Mouse (Mus musculus) hindbrain, embryonic 15.5 days (tissue): ENCODE results near the gene Fem1a. TPM values are rescaled to one million over a fixed set of nuclear protein-coding genes. Genes with fewer than 3 reads are reported as not detected.

Experiments
- ATAC-seq: fragments of 200-750 bp; cut with Nextera tagmentation; 2 replicates; pipeline ENCODE4 v1.8.0; 2017; ENCODE audit warnings: low read depth, moderate number of reproducible peaks, moderate TSS enrichment; ENCODE audit not compliant: low FRiP score
- H3K27ac ChIP-seq: fragments of 300-500 bp; sonication (generic); replicated peaks from 2 replicates; pipeline ENCODE4 v1.5.1; 2015; ENCODE audit warnings: mild to moderate bottlenecking, inconsistent platforms
- H3K27me3 ChIP-seq: fragments of 300-500 bp; sonication (generic); 2 replicates; pipeline ENCODE4 v1.6.1; 2015; ENCODE audit warnings: control low read depth, inconsistent platforms
- H3K36me3 ChIP-seq: fragments of 300-500 bp; sonication (generic); 2 replicates; pipeline ENCODE4 v1.6.1; 2015; ENCODE audit warnings: control low read depth, inconsistent platforms
- H3K4me1 ChIP-seq: fragments of 300-500 bp; sonication (generic); replicated peaks from 2 replicates; pipeline ENCODE4 v1.6.1; 2015; ENCODE audit warnings: control low read depth, inconsistent platforms
- H3K4me2 ChIP-seq: fragments of 300-500 bp; sonication (generic); 2 replicates; pipeline ENCODE4 v1.6.1; 2015; ENCODE audit warnings: moderate library complexity, mild to moderate bottlenecking, inconsistent platforms
- H3K4me3 ChIP-seq: fragments of 300-500 bp; sonication (generic); 2 replicates; pipeline ENCODE4 v1.5.1; 2015; ENCODE audit warnings: mild to moderate bottlenecking, inconsistent platforms
- H3K9ac ChIP-seq: fragments of 300-500 bp; sonication (generic); 2 replicates; pipeline ENCODE4 v1.6.1; 2015; ENCODE audit warnings: inconsistent platforms
- H3K9me3 ChIP-seq: fragments of 300-500 bp; sonication (generic); 2 replicates; pipeline ENCODE4 v1.6.1; 2016; ENCODE audit warnings: control low read depth, inconsistent platforms
- WGBS: fragments of 180-500 bp; shearing (Covaris S2); methylation state at CpG from one replicate; pipeline ENCODE4 v1.1.7; 2015; 5-methylcytosine and 5-hydroxymethylcytosine counted together
- polyA plus RNA-seq: library from polyadenylated mRNA; unstranded; fragments of >200 nt; fragmentation: Nextera tagmentation; extraction: Ambion mirVana; gene quantifications from 2 replicates; pipeline ENCODE4 v1.2.1, GENCODE M21; 2015

Fem1a gene
- polyA plus RNA-seq, 1 experiment from 2014 or later, result 18.8 TPM

- Histone ChIP-seq H3K4me1 (no peaks in the 10 kb centered on the region; the same call in 1 of the 2 replicates), H3K4me2 (no peak overlapping the region), H3K36me3 (no peaks in the 10 kb centered on the region), H3K27me3 (no peaks in the 10 kb centered on the region), H3K9ac (no peak overlapping the region), H3K9me3 (no peaks in the 10 kb centered on the region), H3K27ac (no peak overlapping the region; the same call in 1 of the 2 replicates), H3K4me3 (no peak overlapping the region)
- ATAC-seq, result no peak
- WGBS, result 91% methylated on average over 8 of the region's 8 CpGs
These were observed 26.7 kb downstream of the Fem1a start for GRCm38 (mm10) chr17:56283316-56283715.

- no peaks in the 10 kb centered on the region for H3K9me3 ChIP-seq
- no peak overlapping the region for H3K9ac ChIP-seq
- peaks cover 20% of the 10 kb centered on the region for H3K4me1 ChIP-seq
- no peaks in the 10 kb centered on the region for H3K27me3 ChIP-seq
- no peaks in the 10 kb centered on the region for H3K36me3 ChIP-seq
- WGBS, result 94% methylated on average over 11 of the region's 11 CpGs
- no peak for ATAC-seq
- no peak overlapping the region for H3K4me2 ChIP-seq
- H3K4me3 ChIP-seq, result no peak overlapping the region
- H3K27ac ChIP-seq, result no peak overlapping the region
These were observed 29.4 kb downstream of the Fem1a start for GRCm38 (mm10) chr17:56285995-56286394.

- ATAC-seq, result no peak
- H3K4me3 ChIP-seq, result no peak overlapping the region
- H3K27ac ChIP-seq, result no peak overlapping the region
- no peaks in the 10 kb centered on the region for H3K9me3 ChIP-seq
- peaks cover 25% of the 10 kb centered on the region for H3K4me1 ChIP-seq
- H3K27me3 ChIP-seq, result no peaks in the 10 kb centered on the region
- no peaks in the 10 kb centered on the region for H3K36me3 ChIP-seq
- H3K9ac ChIP-seq, result no peak overlapping the region
- H3K4me2 ChIP-seq, result peak overlapping the region; percentile 16; the same call in 1 of the 2 replicates
- 66% methylated on average over 3 of the region's 3 CpGs for WGBS
These were observed 31.2 kb downstream of the Fem1a start for GRCm38 (mm10) chr17:56287830-56288229.

GRCm38 (mm10) chr17:56288866-56289265 lies 32.3 kb downstream of the Fem1a start:
- no peaks in the 10 kb centered on the region for H3K27me3 ChIP-seq
- peak overlapping the region; percentile 53 for H3K4me2 ChIP-seq
- ATAC-seq, result no peak
- H3K9ac ChIP-seq, result no peak overlapping the region
- H3K4me3 ChIP-seq, result no peak overlapping the region
- peaks cover 25% of the 10 kb centered on the region for H3K4me1 ChIP-seq
- 69% methylated on average over 3 of the region's 3 CpGs for WGBS
- H3K27ac ChIP-seq, result peak overlapping the region; percentile 38; the same call in 1 of the 2 replicates
- H3K36me3 ChIP-seq, result no peaks in the 10 kb centered on the region
- no peaks in the 10 kb centered on the region for H3K9me3 ChIP-seq

GRCm38 (mm10) chr17:56289371-56290331 lies 33.0 kb downstream of the Fem1a start:
- no peaks in the 10 kb centered on the region for H3K27me3 ChIP-seq
- 6% methylated on average over 23 of the region's 23 CpGs for WGBS
- ATAC-seq, result no peak
- no peaks in the 10 kb centered on the region for H3K9me3 ChIP-seq
- H3K4me3 ChIP-seq, result peak overlapping the region; percentile 30
- peak overlapping the region; percentile 53 for H3K4me2 ChIP-seq
- H3K27ac ChIP-seq, result peak overlapping the region; percentile 54
- no peaks in the 10 kb centered on the region for H3K36me3 ChIP-seq
- H3K9ac ChIP-seq, result peak overlapping the region; percentile 20; the same call in 1 of the 2 replicates
- H3K4me1 ChIP-seq, result peaks cover 25% of the 10 kb centered on the region

GRCm38 (mm10) chr17:56290388-56291170 lies 34.0 kb downstream of the Fem1a start:
- H3K9ac ChIP-seq, result peak overlapping the region; percentile 20; the same call in 1 of the 2 replicates
- peak overlapping the region; percentile 30 for H3K4me3 ChIP-seq
- peaks cover 25% of the 10 kb centered on the region for H3K4me1 ChIP-seq
- peak overlapping the region; percentile 63 for H3K27ac ChIP-seq
- H3K27me3 ChIP-seq, result no peaks in the 10 kb centered on the region
- no peaks in the 10 kb centered on the region for H3K9me3 ChIP-seq
- peak; percentile 47; the same call in 1 of the 2 replicates for ATAC-seq
- 8% methylated on average over 16 of the region's 17 CpGs for WGBS
- no peaks in the 10 kb centered on the region for H3K36me3 ChIP-seq
- peak overlapping the region; percentile 53 for H3K4me2 ChIP-seq

GRCm38 (mm10) chr17:56291171-56291511 lies 34.5 kb downstream of the Fem1a start:
- no peaks in the 10 kb centered on the region for H3K27me3 ChIP-seq
- H3K36me3 ChIP-seq, result no peaks in the 10 kb centered on the region
- peaks cover 25% of the 10 kb centered on the region for H3K4me1 ChIP-seq
- peak; percentile 83 for ATAC-seq
- H3K4me2 ChIP-seq, result peak overlapping the region; percentile 53
- H3K4me3 ChIP-seq, result peak overlapping the region; percentile 30
- H3K9me3 ChIP-seq, result no peaks in the 10 kb centered on the region
- no peak overlapping the region; the same call in 1 of the 2 replicates for H3K9ac ChIP-seq
- peak overlapping the region; percentile 63 for H3K27ac ChIP-seq
- WGBS, result 0% methylated on average over 16 of the region's 16 CpGs

GRCm38 (mm10) chr17:56291826-56292475 lies 35.3 kb downstream of the Fem1a start:
- H3K4me3 ChIP-seq, result no peak overlapping the region
- WGBS, result 65% methylated on average over 7 of the region's 7 CpGs
- no peak for ATAC-seq

GRCm38 (mm10) chr17:56292531-56293222 lies 36.1 kb downstream of the Fem1a start, which contains the start of gene Plin3:
Gene Plin3 (minus strand): TSS chr17:56292873.
- H3K9me3 ChIP-seq, result no peaks in the 10 kb centered on the region

More at GRCm38 (mm10) chr17:56291826-56292475, 35.3 kb downstream of the Fem1a start:
- Histone ChIP-seq H3K27me3 (no peaks in the 10 kb centered on the region), H3K9ac (no peak overlapping the region), H3K27ac (0 out of 2 replicates have a peak overlapping the region, but pooled peaks have one; percentile 63), H3K4me2 (no peak overlapping the region), H3K9me3 (no peaks in the 10 kb centered on the region), H3K36me3 (no peaks in the 10 kb centered on the region), H3K4me1 (peaks cover 25% of the 10 kb centered on the region)

GRCm38 (mm10) chr17:56293291-56293690 lies 36.7 kb downstream of the Fem1a start:
- H3K4me3 ChIP-seq, result no peak overlapping the region
- H3K9ac ChIP-seq, result no peak overlapping the region
- H3K4me1 ChIP-seq, result peaks cover 25% of the 10 kb centered on the region
- no peak overlapping the region for H3K27ac ChIP-seq
- H3K36me3 ChIP-seq, result no peaks in the 10 kb centered on the region
- 69% methylated on average over 1 of the region's 1 CpGs for WGBS
- H3K4me2 ChIP-seq, result no peak overlapping the region
- H3K9me3 ChIP-seq, result no peaks in the 10 kb centered on the region
- no peaks in the 10 kb centered on the region for H3K27me3 ChIP-seq
- no peak for ATAC-seq

More at GRCm38 (mm10) chr17:56292531-56293222, 36.1 kb downstream of the Fem1a start, which contains the start of gene Plin3:
- Histone ChIP-seq H3K36me3 (no peaks in the 10 kb centered on the region), H3K9ac (no peak within 1 kb of the TSS), H3K4me2 (no peak within 1 kb of the TSS), H3K4me1 (peaks cover 25% of the 10 kb centered on the region), H3K27me3 (no peaks in the 10 kb centered on the region), H3K27ac (0 out of 2 replicates have a peak within 1 kb of the TSS, but pooled peaks have one; percentile 63), H3K4me3 (no peak within 1 kb of the TSS)
- WGBS, result 87% methylated on average over 4 of the region's 4 CpGs
- ATAC-seq, result no peak

- no peaks in the 10 kb centered on the region for H3K27me3 ChIP-seq
- no peaks in the 10 kb centered on the region for H3K36me3 ChIP-seq
- H3K27ac ChIP-seq, result no peak overlapping the region
- H3K4me2 ChIP-seq, result no peak overlapping the region
- H3K9ac ChIP-seq, result no peak overlapping the region
- no peak for ATAC-seq
- H3K4me3 ChIP-seq, result no peak overlapping the region
- peaks cover 23% of the 10 kb centered on the region for H3K4me1 ChIP-seq
- H3K9me3 ChIP-seq, result no peaks in the 10 kb centered on the region
- 80% methylated on average over 19 of the region's 19 CpGs for WGBS
These were observed 37.6 kb downstream of the Fem1a start for GRCm38 (mm10) chr17:56294241-56294640.
